Mouse (Mus musculus) liver, adult 2 months (tissue): ENCODE data around the gene Gm42906. TPM values are rescaled to one million over a fixed set of nuclear protein-coding genes. Genes with fewer than 3 reads are reported as not detected.

Experiments
- DNase-seq: peaks from one replicate; pipeline ENCODE4 v3.0.0-alpha.2; 2011; ENCODE audit warnings: low read depth, low spot score; ENCODE audit errors: extremely low read depth
- H3K27ac ChIP-seq: fragments of 200-500 bp; replicated peaks from 2 replicates; pipeline ENCODE4 v1.5.1; 2012; ENCODE audit warnings: low read depth, mild to moderate bottlenecking, control low read depth, inconsistent platforms, low read length; ENCODE audit not compliant: insufficient read depth
- H3K27me3 ChIP-seq: fragments of 200-500 bp; 2 replicates; pipeline ENCODE4 v1.6.1; 2012; ENCODE audit warnings: mild to moderate bottlenecking, moderate library complexity, low read length, inconsistent platforms; ENCODE audit not compliant: control insufficient read depth, insufficient read depth
- H3K36me3 ChIP-seq: fragments of 200-500 bp; 2 replicates; pipeline ENCODE4 v1.6.1; 2012; ENCODE audit warnings: low read length, inconsistent platforms; ENCODE audit not compliant: control insufficient read depth, insufficient read depth
- H3K4me1 ChIP-seq: fragments of 200-500 bp; 2 replicates; pipeline ENCODE4 v1.6.1; 2011; ENCODE audit warnings: low read length; ENCODE audit not compliant: control insufficient read depth, insufficient read depth
- H3K4me3 ChIP-seq: fragments of 200-500 bp; 2 replicates; pipeline ENCODE4 v1.5.1; 2011; ENCODE audit warnings: low read depth, mild to moderate bottlenecking, control low read depth, low read length, moderate library complexity; ENCODE audit not compliant: insufficient read depth
- H3K79me2 ChIP-seq: fragments of 200-500 bp; 2 replicates; pipeline ENCODE4 v1.6.1; 2012; ENCODE audit warnings: inconsistent platforms, mild to moderate bottlenecking, low read length, moderate library complexity; ENCODE audit not compliant: control insufficient read depth, insufficient read depth
- H3K9ac ChIP-seq: fragments of 200-500 bp; 2 replicates; pipeline ENCODE4 v1.6.1; 2012; ENCODE audit warnings: low read depth, mild to moderate bottlenecking, control low read depth, inconsistent platforms, low read length
- CTCF ChIP-seq: fragments of 200-500 bp; IDR thresholded peaks from 2 replicates; pipeline ENCODE4 v1.5.1; 2011; ENCODE audit warnings: low read depth, low read length, control low read depth
- POLR2A ChIP-seq: fragments of 200-500 bp; IDR thresholded peaks from 2 replicates; pipeline ENCODE4 v1.6.1; 2011; ENCODE audit warnings: low read length, control low read depth; ENCODE audit not compliant: insufficient read depth; ENCODE audit errors: extremely low read depth
- WGBS: fragments of 180-500 bp; shearing (Covaris S2); methylation state at CpG from one replicate; pipeline ENCODE4 v1.1.7; 2018; 5-methylcytosine and 5-hydroxymethylcytosine counted together
- polyA plus RNA-seq: library from polyadenylated mRNA; depleted of rRNA; stranded (reverse); fragments of >200 nt; gene quantifications from 2 replicates; pipeline ENCODE4 v1.2.3, GENCODE M21; 2012
- total RNA-seq: library from RNA; depleted of rRNA; stranded (reverse); fragments of >200 nt; gene quantifications from 2 replicates; pipeline ENCODE4 v1.2.3, GENCODE M21; 2014

Gm42906 gene
- total and polyA plus RNA-seq, 2 experiments = not detected

GRCm38 (mm10) chr5:151074282-151074681 is 353.7 kb downstream of the Gm42906 start:
- Histone ChIP-seq H3K9ac (no peak overlapping the region), H3K4me3 (no peak overlapping the region), H3K27me3 (no peaks in the 10 kb centered on the region), H3K4me1 (peaks cover 10% of the 10 kb centered on the region), H3K79me2 (peaks cover 14% of the 10 kb centered on the region; the same call in 1 of the 2 replicates), H3K27ac (no peak overlapping the region), H3K36me3 (peaks cover 19% of the 10 kb centered on the region)
- WGBS = 91% methylated on average over 4 of the region's 4 CpGs
- TF ChIP-seq CTCF (no peak), POLR2A (no peak)
- DNase-seq = no peak

- 76% methylated on average over 6 of the region's 6 CpGs for WGBS
- H3K9ac ChIP-seq = no peak overlapping the region
- TF ChIP-seq CTCF = no peak
- TF ChIP-seq POLR2A = no peak
- H3K27me3 ChIP-seq = no peaks in the 10 kb centered on the region
- H3K27ac ChIP-seq = no peak overlapping the region
- H3K4me1 ChIP-seq = no peaks in the 10 kb centered on the region
- H3K79me2 ChIP-seq = peaks cover 4% of the 10 kb centered on the region; the same call in 1 of the 2 replicates
- no peak for DNase-seq
- no peak overlapping the region for H3K4me3 ChIP-seq
- H3K36me3 ChIP-seq = peaks cover 28% of the 10 kb centered on the region
These were observed 356.5 kb downstream of the Gm42906 start for GRCm38 (mm10) chr5:151071430-151071829.

GRCm38 (mm10) chr5:151070896-151071295 is 357.1 kb downstream of the Gm42906 start:
- TF ChIP-seq POLR2A (no peak), CTCF (no peak)

GRCm38 (mm10) chr5:151069569-151069968 is 358.4 kb downstream of the Gm42906 start:
- TF ChIP-seq POLR2A (no peak), CTCF (no peak)
- H3K4me3 ChIP-seq = no peak overlapping the region
- no peaks in the 10 kb centered on the region; the same call in 1 of the 2 replicates for H3K79me2 ChIP-seq
- no peaks in the 10 kb centered on the region for H3K27me3 ChIP-seq
- H3K4me1 ChIP-seq = no peaks in the 10 kb centered on the region
- H3K9ac ChIP-seq = no peak overlapping the region
- DNase-seq = no peak
- no peak overlapping the region for H3K27ac ChIP-seq
- 88% methylated on average over 2 of the region's 2 CpGs for WGBS
- peaks cover 28% of the 10 kb centered on the region for H3K36me3 ChIP-seq

More at GRCm38 (mm10) chr5:151070896-151071295, 357.1 kb downstream of the Gm42906 start:
- H3K79me2 ChIP-seq = peaks cover 4% of the 10 kb centered on the region; the same call in 1 of the 2 replicates
- 90% methylated on average over 6 of the region's 6 CpGs for WGBS
- H3K4me3 ChIP-seq = no peak overlapping the region
- no peak for DNase-seq
- no peaks in the 10 kb centered on the region for H3K4me1 ChIP-seq
- no peak overlapping the region for H3K9ac ChIP-seq
- H3K27me3 ChIP-seq = no peaks in the 10 kb centered on the region
- H3K27ac ChIP-seq = no peak overlapping the region
- peaks cover 28% of the 10 kb centered on the region for H3K36me3 ChIP-seq

- Histone ChIP-seq H3K27ac (no peak overlapping the region), H3K4me1 (peaks cover 3% of the 10 kb centered on the region; the same call in 1 of the 2 replicates), H3K9ac (no peak overlapping the region), H3K36me3 (peaks cover 36% of the 10 kb centered on the region), H3K4me3 (no peak overlapping the region), H3K27me3 (no peaks in the 10 kb centered on the region), H3K79me2 (no peaks in the 10 kb centered on the region)
- 90% methylated on average over 5 of the region's 5 CpGs for WGBS
- DNase-seq = no peak
- no peak for TF ChIP-seq CTCF
- no peak for TF ChIP-seq POLR2A
These were observed 361.9 kb downstream of the Gm42906 start for GRCm38 (mm10) chr5:151066016-151066415.

- no peaks in the 10 kb centered on the region for H3K27me3 ChIP-seq
- H3K36me3 ChIP-seq = peaks cover 32% of the 10 kb centered on the region
- no peak for DNase-seq
- 88% methylated on average over 1 of the region's 1 CpGs for WGBS
- TF ChIP-seq CTCF (no peak), POLR2A (no peak)
- no peak overlapping the region for H3K27ac ChIP-seq
- H3K79me2 ChIP-seq = no peaks in the 10 kb centered on the region
- peaks cover 7% of the 10 kb centered on the region; the same call in 1 of the 2 replicates for H3K4me1 ChIP-seq
- no peak overlapping the region for H3K4me3 ChIP-seq
- no peak overlapping the region for H3K9ac ChIP-seq
These were observed 362.7 kb downstream of the Gm42906 start for GRCm38 (mm10) chr5:151065228-151065627.
